Mouse (Mus musculus): ENCODE measurements at regions not wholly inside any gene's neighbourhood (a gene's known extent, or its start where the extent isn't known, plus 50 kb on each side); places are given as distances from the start of the nearest gene placed in this dataset.

GRCm38 (mm10) chr12:70727496-70728259, 97.6 kb upstream of the Frmd6 start:
- H3K27me3 ChIP-seq (ENCODE audit: control insufficient read depth, insufficient read depth, insufficient read length) = no peaks in the 10 kb centered on the region
- H3K79me3 ChIP-seq (ENCODE audit: low read depth) = no peaks in the 10 kb centered on the region
- no peak overlapping the region for H3K4me3 ChIP-seq (ENCODE audit: insufficient read depth, poor library complexity, severe bottlenecking)
- H3K36me3 ChIP-seq (ENCODE audit: control insufficient read depth, insufficient read depth) = no peaks in the 10 kb centered on the region
- H3K79me2 ChIP-seq (ENCODE audit: control insufficient read depth, insufficient read depth) = no peaks in the 10 kb centered on the region
- TF ChIP-seq MAX (IDR thresholded peaks at IDR 0.05) (no peak), MYOG (IDR thresholded peaks at IDR 0.05; ENCODE audit: control insufficient read depth, extremely low read depth, insufficient read length) (no peak), FOSL1 (IDR thresholded peaks at IDR 0.05; ENCODE audit: insufficient read depth, low read length, poor library complexity, severe bottlenecking) (no peak), USF1 (IDR thresholded peaks at IDR 0.05; ENCODE audit: low read depth) (no peak)
- H3ac ChIP-seq (ENCODE audit: control insufficient read depth, insufficient read length, low read depth) = no peak overlapping the region

DNA sequence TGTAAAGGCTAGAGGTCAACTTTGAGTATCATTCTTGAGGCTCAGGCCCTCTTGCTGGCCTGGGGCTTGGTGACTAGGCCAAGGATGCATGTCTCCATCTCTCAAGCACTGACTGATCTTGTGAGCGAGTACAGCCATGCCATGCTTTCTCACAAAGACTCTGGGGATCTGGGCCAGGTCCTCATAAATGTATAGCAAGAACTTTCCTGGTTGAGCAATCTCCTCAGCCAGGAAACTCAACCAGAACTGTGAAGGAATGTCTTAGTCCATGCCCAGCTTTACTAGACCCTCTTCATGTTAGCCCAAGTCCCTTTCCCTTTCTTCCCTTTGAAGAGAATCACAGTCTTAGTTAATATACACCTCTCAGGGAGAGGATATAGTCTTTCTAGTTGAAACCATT, 96.9 kb upstream of the Frmd6 start:
- no peak for TF ChIP-seq USF1 (IDR thresholded peaks at IDR 0.05; ENCODE audit: low read depth)
- no peak for TF ChIP-seq MYOD1 (IDR thresholded peaks at IDR 0.05; ENCODE audit: control insufficient read depth, insufficient read length, low read depth)
- TF ChIP-seq MYOG (IDR thresholded peaks at IDR 0.05; ENCODE audit: control insufficient read depth, extremely low read depth, insufficient read length) = no peak
- TF ChIP-seq CEBPB (IDR thresholded peaks at IDR 0.05; ENCODE audit: low read depth) = no peak
- TF ChIP-seq CTCF (IDR thresholded peaks at IDR 0.05; ENCODE audit: control insufficient read depth, insufficient read depth, insufficient read length) = no peak
- TF ChIP-seq FOSL1 (IDR thresholded peaks at IDR 0.05; ENCODE audit: insufficient read depth, low read length, poor library complexity, severe bottlenecking) = no peak
- TF ChIP-seq MAX (IDR thresholded peaks at IDR 0.05) = no peak
- no peaks in the 10 kb centered on the region for H3K36me3 ChIP-seq (ENCODE audit: control insufficient read depth, insufficient read depth)

DNA sequence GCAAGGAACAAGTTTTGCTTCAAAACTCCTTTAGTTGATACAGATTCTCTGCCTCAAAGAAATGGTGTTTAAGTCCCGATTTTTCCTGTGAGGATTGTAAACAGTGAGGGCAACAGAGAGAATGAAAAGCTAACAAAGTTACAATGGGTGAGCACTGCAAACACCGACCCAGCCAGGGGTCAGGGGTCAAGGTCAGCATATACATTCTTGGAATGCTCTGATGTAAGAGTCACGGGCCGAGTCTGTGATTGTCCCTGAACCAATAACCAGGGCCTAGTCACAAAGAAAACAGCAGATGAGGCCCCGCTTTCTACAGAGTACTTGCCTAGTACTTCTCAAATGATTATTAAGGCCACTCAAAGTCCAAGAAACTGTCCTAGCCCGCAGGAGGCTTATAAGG, 95.4 kb upstream of the Frmd6 start:
- Histone ChIP-seq H3K36me3 (ENCODE audit: control insufficient read depth, insufficient read depth) (no peaks in the 10 kb centered on the region), H3ac (ENCODE audit: control insufficient read depth, insufficient read length, low read depth) (no peak overlapping the region), H3K27me3 (ENCODE audit: control insufficient read depth, insufficient read depth, insufficient read length) (no peaks in the 10 kb centered on the region), H3K79me3 (ENCODE audit: low read depth) (no peaks in the 10 kb centered on the region), H3K4me3 (ENCODE audit: insufficient read depth, poor library complexity, severe bottlenecking) (no peak overlapping the region), H3K79me2 (ENCODE audit: control insufficient read depth, insufficient read depth) (no peaks in the 10 kb centered on the region)
- no peak for TF ChIP-seq CEBPB (IDR thresholded peaks at IDR 0.05; ENCODE audit: low read depth)
- TF ChIP-seq MAX (IDR thresholded peaks at IDR 0.05) = no peak
- TF ChIP-seq CTCF (IDR thresholded peaks at IDR 0.05; ENCODE audit: control insufficient read depth, insufficient read depth, insufficient read length) = no peak
- TF ChIP-seq FOSL1 (IDR thresholded peaks at IDR 0.05; ENCODE audit: insufficient read depth, low read length, poor library complexity, severe bottlenecking) = no peak
- no peak for TF ChIP-seq USF1 (IDR thresholded peaks at IDR 0.05; ENCODE audit: low read depth)
- no peak for TF ChIP-seq MYOG (IDR thresholded peaks at IDR 0.05; ENCODE audit: control insufficient read depth, extremely low read depth, insufficient read length)

More for the DNA sequence above, 96.9 kb upstream of the Frmd6 start:
- H3K27me3 ChIP-seq (ENCODE audit: control insufficient read depth, insufficient read depth, insufficient read length) = no peaks in the 10 kb centered on the region
- H3K4me3 ChIP-seq (ENCODE audit: insufficient read depth, poor library complexity, severe bottlenecking) = no peak overlapping the region
- no peaks in the 10 kb centered on the region for H3K79me2 ChIP-seq (ENCODE audit: control insufficient read depth, insufficient read depth)
- no peak overlapping the region for H3ac ChIP-seq (ENCODE audit: control insufficient read depth, insufficient read length, low read depth)
- no peaks in the 10 kb centered on the region for H3K79me3 ChIP-seq (ENCODE audit: low read depth)

DNA sequence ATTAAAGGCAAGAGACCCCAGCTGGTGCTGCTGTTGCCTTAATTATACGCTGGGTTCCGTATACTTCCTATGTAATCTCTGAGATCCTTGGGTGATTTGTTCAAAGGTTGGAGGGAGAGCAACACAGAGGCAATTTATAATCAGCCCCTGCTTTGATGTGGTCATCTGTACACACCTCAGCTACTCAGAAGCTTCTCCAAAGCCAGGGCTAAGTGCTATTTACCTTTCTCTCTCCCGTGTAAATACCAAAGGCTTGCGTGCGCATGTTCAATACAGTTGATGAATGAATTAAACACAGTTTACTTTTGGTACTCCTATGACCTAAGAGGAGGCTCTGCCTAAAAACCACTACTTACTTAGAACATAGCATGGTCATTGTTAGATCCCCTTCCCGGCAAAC, 93.8 kb upstream of the Frmd6 start:
- no peaks in the 10 kb centered on the region for H3K36me3 ChIP-seq (ENCODE audit: control insufficient read depth, insufficient read depth)
- TF ChIP-seq CEBPB (IDR thresholded peaks at IDR 0.05; ENCODE audit: low read depth) (no peak), MYOG (IDR thresholded peaks at IDR 0.05; ENCODE audit: control insufficient read depth, extremely low read depth, insufficient read length) (no peak), FOSL1 (IDR thresholded peaks at IDR 0.05; ENCODE audit: insufficient read depth, low read length, poor library complexity, severe bottlenecking) (no peak), USF1 (IDR thresholded peaks at IDR 0.05; ENCODE audit: low read depth) (no peak), MYOD1 (IDR thresholded peaks at IDR 0.05; ENCODE audit: control insufficient read depth, insufficient read length, low read depth) (no peak), MAX (IDR thresholded peaks at IDR 0.05) (no peak), CTCF (IDR thresholded peaks at IDR 0.05; ENCODE audit: control insufficient read depth, insufficient read depth, insufficient read length) (no peak)

GRCm38 (mm10) chr12:70732591-70732990, 92.7 kb upstream of the Frmd6 start:
- TF ChIP-seq CEBPB (IDR thresholded peaks at IDR 0.05; ENCODE audit: low read depth) (no peak), MAX (IDR thresholded peaks at IDR 0.05) (no peak), MYOD1 (IDR thresholded peaks at IDR 0.05; ENCODE audit: control insufficient read depth, insufficient read length, low read depth) (no peak), USF1 (IDR thresholded peaks at IDR 0.05; ENCODE audit: low read depth) (no peak), CTCF (IDR thresholded peaks at IDR 0.05; ENCODE audit: control insufficient read depth, insufficient read depth, insufficient read length) (no peak)
- no peak overlapping the region for H3K4me3 ChIP-seq (ENCODE audit: insufficient read depth, poor library complexity, severe bottlenecking)
- H3K27me3 ChIP-seq (ENCODE audit: control insufficient read depth, insufficient read depth, insufficient read length) = no peaks in the 10 kb centered on the region
- no peaks in the 10 kb centered on the region for H3K79me3 ChIP-seq (ENCODE audit: low read depth)
- no peak overlapping the region for H3ac ChIP-seq (ENCODE audit: control insufficient read depth, insufficient read length, low read depth)
- H3K79me2 ChIP-seq (ENCODE audit: control insufficient read depth, insufficient read depth) = no peaks in the 10 kb centered on the region
- H3K36me3 ChIP-seq (ENCODE audit: control insufficient read depth, insufficient read depth) = no peaks in the 10 kb centered on the region

More for the DNA sequence above, 93.8 kb upstream of the Frmd6 start:
- no peaks in the 10 kb centered on the region for H3K79me2 ChIP-seq (ENCODE audit: control insufficient read depth, insufficient read depth)
- no peaks in the 10 kb centered on the region for H3K27me3 ChIP-seq (ENCODE audit: control insufficient read depth, insufficient read depth, insufficient read length)
- H3K4me3 ChIP-seq (ENCODE audit: insufficient read depth, poor library complexity, severe bottlenecking) = no peak overlapping the region
- H3K79me3 ChIP-seq (ENCODE audit: low read depth) = no peaks in the 10 kb centered on the region
- H3ac ChIP-seq (ENCODE audit: control insufficient read depth, insufficient read length, low read depth) = no peak overlapping the region

DNA sequence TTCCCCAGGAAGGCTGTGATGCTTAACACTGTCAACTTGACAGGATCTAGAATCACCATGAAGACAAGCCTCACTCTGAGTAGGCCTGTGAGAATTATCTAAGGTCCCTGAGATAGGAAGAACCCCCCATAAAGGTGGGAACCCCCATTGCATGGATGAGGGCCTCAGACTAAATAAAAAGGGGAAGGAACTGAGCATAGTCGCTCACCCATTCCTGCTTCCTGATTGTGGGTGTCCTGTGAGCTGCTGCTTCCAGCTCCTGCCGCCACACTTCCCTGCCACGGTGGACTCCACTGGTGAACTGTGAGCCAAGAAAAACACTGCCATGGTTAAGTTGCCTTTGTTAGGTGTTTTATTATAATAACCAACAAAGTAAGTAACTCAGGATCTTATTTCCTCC, 86.8 kb upstream of the Frmd6 start:
- Histone ChIP-seq H3K4me3 (ENCODE audit: insufficient read depth, poor library complexity, severe bottlenecking) (no peak overlapping the region), H3K27me3 (ENCODE audit: control insufficient read depth, insufficient read depth, insufficient read length) (no peaks in the 10 kb centered on the region), H3ac (ENCODE audit: control insufficient read depth, insufficient read length, low read depth) (no peak overlapping the region), H3K79me2 (ENCODE audit: control insufficient read depth, insufficient read depth) (no peaks in the 10 kb centered on the region), H3K36me3 (ENCODE audit: control insufficient read depth, insufficient read depth) (no peaks in the 10 kb centered on the region), H3K79me3 (ENCODE audit: low read depth) (no peaks in the 10 kb centered on the region)
- TF ChIP-seq MAX (IDR thresholded peaks at IDR 0.05) = no peak
- no peak for TF ChIP-seq MYOG (IDR thresholded peaks at IDR 0.05; ENCODE audit: control insufficient read depth, extremely low read depth, insufficient read length)
- TF ChIP-seq CEBPB (IDR thresholded peaks at IDR 0.05; ENCODE audit: low read depth) = no peak
- TF ChIP-seq CTCF (IDR thresholded peaks at IDR 0.05; ENCODE audit: control insufficient read depth, insufficient read depth, insufficient read length) = no peak
- TF ChIP-seq MYOD1 (IDR thresholded peaks at IDR 0.05; ENCODE audit: control insufficient read depth, insufficient read length, low read depth) = no peak
- TF ChIP-seq FOSL1 (IDR thresholded peaks at IDR 0.05; ENCODE audit: insufficient read depth, low read length, poor library complexity, severe bottlenecking) = no peak
- no peak for TF ChIP-seq USF1 (IDR thresholded peaks at IDR 0.05; ENCODE audit: low read depth)

Measured in C2C12 (cell line).